8 mouse cellular contexts compared by ENCODE assay signal in genomic region chr16:97763061-97763989, GRCm38 (mm10). TPM values are rescaled to one million over a fixed set of nuclear protein-coding genes. Genes with fewer than 3 reads are reported as not detected.
A peak's percentile ranks its signal among the peaks of the same experiment; 100 is the strongest.
DNase-seq lines count a peak whose midpoint lies in the region; ATAC-seq and TF ChIP-seq lines count a peak whose summit lies in the region.

Gene Ripk4, minus strand, starts transcription at chr16:97763787.

- 0 out of 2 replicates have a peak, but pooled peaks have one; percentile 8 for TF ChIP-seq EP300 in lung, postnatal 0 days (IDR thresholded peaks at IDR 0.05)

- no peak for TF ChIP-seq CTCF in lung, postnatal 0 days (IDR thresholded peaks at IDR 0.05)

- peaks cover 9% of the 10 kb centered on the region; the same call in 1 of the 2 replicates for H3K4me1 ChIP-seq in kidney, embryonic 14.5 days (ENCODE audit: control insufficient read depth, insufficient read depth, low read length)
- peaks cover 8% of the 10 kb centered on the region; the same call in 1 of the 2 replicates for H3K4me1 ChIP-seq in lung, postnatal 0 days (ENCODE audit: insufficient read depth, low read depth, low read length)
- H3K4me1 ChIP-seq in stomach, embryonic 14.5 days (ENCODE audit: control insufficient read depth, insufficient read depth, low read length): no peaks in the 10 kb centered on the region

- H3K4me3 ChIP-seq in kidney, embryonic 14.5 days (ENCODE audit: low read length): peak within 1 kb of the TSS; percentile 51
- H3K4me3 ChIP-seq in lung, postnatal 0 days (ENCODE audit: low read depth, low read length): peak within 1 kb of the TSS; percentile 51
- H3K4me3 ChIP-seq in stomach, embryonic 14.5 days (ENCODE audit: low read depth, low read length): peak within 1 kb of the TSS; percentile 50

- no peaks in the 10 kb centered on the region for H3K9me3 ChIP-seq in kidney, embryonic 14.5 days (ENCODE audit: control insufficient read depth, low read length)
- no peaks in the 10 kb centered on the region for H3K9me3 ChIP-seq in lung, postnatal 0 days (ENCODE audit: low read length)
- no peaks in the 10 kb centered on the region for H3K9me3 ChIP-seq in stomach, embryonic 14.5 days (ENCODE audit: control insufficient read depth, low read depth, low read length)

- peak within 1 kb of the TSS; percentile 64 for H3K9ac ChIP-seq in kidney, embryonic 14.5 days (ENCODE audit: low read depth, low read length)
- H3K9ac ChIP-seq in lung, postnatal 0 days (replicated peaks; ENCODE audit: low read depth): peak within 1 kb of the TSS; percentile 56
- peak within 1 kb of the TSS; percentile 41 for H3K9ac ChIP-seq in stomach, embryonic 14.5 days (replicated peaks; ENCODE audit: low read depth, low read length)

- ATAC-seq in CD4-positive, CD25-positive, alpha-beta regulatory T cell, adult 4 months: peak; percentile 39
- ATAC-seq in kidney, embryonic 14.5 days (ENCODE audit: low FRiP score, low TSS enrichment): peak; percentile 91
- peak; percentile 95 for ATAC-seq in lung, postnatal 0 days
- ATAC-seq in stomach, embryonic 14.5 days (ENCODE audit: insufficient number of reproducible peaks, insufficient read depth, low FRiP score, low read depth): peak; percentile 87

- H3K27me3 ChIP-seq in kidney, embryonic 14.5 days (ENCODE audit: control insufficient read depth, insufficient read depth, low read length): peaks cover 42% of the 10 kb centered on the region
- peaks cover 35% of the 10 kb centered on the region for H3K27me3 ChIP-seq in lung, postnatal 0 days (replicated peaks; ENCODE audit: insufficient read depth, low read length)
- H3K27me3 ChIP-seq in stomach, embryonic 14.5 days (ENCODE audit: control insufficient read depth, insufficient read depth, low read length): peaks cover 12% of the 10 kb centered on the region

- H3K36me3 ChIP-seq in kidney, embryonic 14.5 days (ENCODE audit: control insufficient read depth, insufficient read depth, low read length): no peaks in the 10 kb centered on the region
- H3K36me3 ChIP-seq in lung, postnatal 0 days (ENCODE audit: insufficient read depth, low read length): no peaks in the 10 kb centered on the region
- no peaks in the 10 kb centered on the region for H3K36me3 ChIP-seq in stomach, embryonic 14.5 days (ENCODE audit: control insufficient read depth, insufficient read depth, low read length)

- peak; percentile 11 for DNase-seq in T-cell, adult 2 months (ENCODE audit: low spot score)
- no peak for DNase-seq in gonadal fat pad, adult 2 months (ENCODE audit: low read depth)
- peak; percentile 84 for DNase-seq in lung, postnatal 0 days (ENCODE audit: low spot score)
- no peak for DNase-seq in c-Kit-positive CD71-positive TER-119-positive erythroid progenitor cells, embryonic 14.5 days (ENCODE audit: low spot score)
- no peak for DNase-seq in layer of hippocampus, postnatal 10 days (ENCODE audit: low spot score in 2 of 2)

- WGBS in kidney, embryonic 14.5 days: under 1% methylated on average over 84 of the region's 88 CpGs
- WGBS in lung, postnatal 0 days: 3% methylated on average over 79 of the region's 88 CpGs
- WGBS in stomach, embryonic 14.5 days: under 1% methylated on average over 88 of the region's 88 CpGs

- peak within 1 kb of the TSS; percentile 82 for H3K4me2 ChIP-seq in kidney, embryonic 14.5 days (replicated peaks; ENCODE audit: low read depth, low read length)
- H3K4me2 ChIP-seq in lung, postnatal 0 days (replicated peaks; ENCODE audit: low read depth, low read length): peak within 1 kb of the TSS; percentile 65
- peak within 1 kb of the TSS; percentile 57 for H3K4me2 ChIP-seq in stomach, embryonic 14.5 days (replicated peaks; ENCODE audit: low read depth, low read length)

- no peak within 1 kb of the TSS for H3K27ac ChIP-seq in kidney, embryonic 14.5 days (ENCODE audit: low read depth, low read length)
- H3K27ac ChIP-seq in lung, postnatal 0 days (ENCODE audit: low read length): peak within 1 kb of the TSS; percentile 86
- H3K27ac ChIP-seq in stomach, embryonic 14.5 days (ENCODE audit: low read length): peak within 1 kb of the TSS; percentile 44; the same call in 1 of the 2 replicates

RNA-seq across cellular contexts. Expression of gene Ripk4, which starts in this region (rescaled TPM):
- under 1 TPM in 1 of 2 experiments, not detected in 1; 0.16 TPM for polyA plus RNA-seq in CD4-positive, CD25-positive, alpha-beta regulatory T cell, adult 4 months (2017; shearing (Covaris generic))
- polyA plus RNA-seq in gonadal fat pad, adult 2 months (2012; rRNA removed): 16.5 and 17.0 TPM in 2 replicates
- 4.6 and 7.7 TPM in 2 replicates for polyA plus RNA-seq in kidney, embryonic 14.5 days (2014; fragmentation: Nextera tagmentation; extraction: Ambion mirVana)
- polyA plus RNA-seq in lung, postnatal 0 days (2015; fragmentation: Nextera tagmentation; extraction: Ambion mirVana): 20.2 and 22.2 TPM in 2 replicates
- polyA plus RNA-seq in stomach, embryonic 14.5 days (2014; fragmentation: Nextera tagmentation; extraction: Ambion mirVana): 24.7 and 25.3 TPM in 2 replicates
- total RNA-seq in layer of hippocampus, postnatal 10 days (2021): under 1 TPM; 0.36 to 0.39 TPM

Comparison
In these comparisons a context has a peak if more than half of its experiments do, and no peak if none do; other contexts are left out.
1. Peak in ATAC-seq in CD4-positive, CD25-positive, alpha-beta regulatory T cell, adult 4 months; RNA of the gene not detected or under 1 TPM.
2. ATAC-seq: peak in every context shown above with its lines; median percentile 95 in lung, postnatal 0 days; 91 in kidney, embryonic 14.5 days; 87 in stomach, embryonic 14.5 days; 39 in CD4-positive, CD25-positive, alpha-beta regulatory T cell, adult 4 months.
3. DNase-seq: peak in T-cell, adult 2 months (single experiment) and lung, postnatal 0 days (single experiment); none in gonadal fat pad, adult 2 months (single experiment), c-Kit-positive CD71-positive TER-119-positive erythroid progenitor cells, embryonic 14.5 days (single experiment) and layer of hippocampus, postnatal 10 days (0 of 2).
4. Peak in every context shown above with its lines, with median percentiles within 50 percentile points of each other: H3K4me2 ChIP-seq, H3K4me3 ChIP-seq and H3K9ac ChIP-seq.